Mouse (Mus musculus): ENCODE data around the gene Htr3a.

Htr3a gene

GRCm38 (mm10) chr9:48849531-48849930, 61.4 kb downstream of the Htr3a start:
- DNase-seq (ENCODE audit: inconsistent age in 2 of 2, low spot score in 1 of 2), result no peak

All from adrenal gland, adult (tissue).